Mouse (Mus musculus) limb, embryonic 10.5 days (tissue): ENCODE measurements at regions not wholly inside any gene's neighbourhood (a gene's known extent, or its start where the extent isn't known, plus 50 kb on each side); places are given as distances from the start of the nearest gene placed in this dataset.

Experiments used
- DNase-seq: peaks from one replicate; pipeline ENCODE4 v3.0.0-alpha.2; 2017; ENCODE audit warnings: low spot score
- H3K27ac ChIP-seq: fragments of 300-500 bp; sonication (generic); 2 replicates; pipeline ENCODE4 v1.5.1; 2016; ENCODE audit warnings: mild to moderate bottlenecking
- H3K27me3 ChIP-seq: fragments of 300-500 bp; sonication (generic); 2 replicates; pipeline ENCODE4 v1.6.1; 2016; ENCODE audit warnings: low read depth, mild to moderate bottlenecking; ENCODE audit not compliant: poor library complexity, severe bottlenecking
- H3K36me3 ChIP-seq: fragments of 300-500 bp; sonication (generic); 2 replicates; pipeline ENCODE4 v1.6.1; 2016; ENCODE audit warnings: mild to moderate bottlenecking, moderate library complexity
- H3K4me1 ChIP-seq: fragments of 300-500 bp; sonication (generic); 2 replicates; pipeline ENCODE4 v1.6.1; 2016
- H3K4me3 ChIP-seq: fragments of 300-500 bp; sonication (generic); 2 replicates; pipeline ENCODE4 v1.5.1; 2016; ENCODE audit warnings: mild to moderate bottlenecking, moderate library complexity
- H3K9me3 ChIP-seq: fragments of 300-500 bp; sonication (generic); replicated peaks from 2 replicates; pipeline ENCODE4 v1.6.1; 2016; ENCODE audit warnings: mild to moderate bottlenecking
- WGBS: fragments of 180-500 bp; shearing (Covaris S2); methylation state at CpG from one replicate; pipeline ENCODE4 v1.1.7; 2016; 5-methylcytosine and 5-hydroxymethylcytosine counted together

DNA sequence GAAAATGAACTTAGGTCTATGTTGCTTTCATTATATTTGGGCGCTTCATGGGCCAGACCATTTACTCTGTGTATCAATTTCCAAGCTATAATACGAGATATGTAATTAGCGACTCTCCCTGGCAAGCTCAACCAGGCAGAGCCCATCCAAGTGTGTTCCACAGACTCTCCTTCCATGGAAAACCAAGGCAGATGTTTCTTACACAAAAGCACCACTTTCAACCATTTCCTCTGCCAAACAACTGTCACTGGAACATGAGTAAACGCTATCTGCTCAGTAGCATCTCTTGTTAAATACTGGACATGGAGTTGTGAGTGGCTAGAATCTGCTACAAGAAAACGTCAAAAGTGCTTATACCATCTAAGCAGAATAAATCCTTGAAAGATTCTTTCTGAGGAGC, 115.1 kb upstream of the Nhs start:
- 84% methylated on average over 5 of the region's 5 CpGs for WGBS
- Histone ChIP-seq H3K4me1 (no peaks in the 10 kb centered on the region), H3K27ac (no peak overlapping the region), H3K27me3 (peaks cover 89% of the 10 kb centered on the region), H3K9me3 (no peaks in the 10 kb centered on the region), H3K4me3 (no peak overlapping the region), H3K36me3 (no peaks in the 10 kb centered on the region)
- DNase-seq, result no peak

DNA sequence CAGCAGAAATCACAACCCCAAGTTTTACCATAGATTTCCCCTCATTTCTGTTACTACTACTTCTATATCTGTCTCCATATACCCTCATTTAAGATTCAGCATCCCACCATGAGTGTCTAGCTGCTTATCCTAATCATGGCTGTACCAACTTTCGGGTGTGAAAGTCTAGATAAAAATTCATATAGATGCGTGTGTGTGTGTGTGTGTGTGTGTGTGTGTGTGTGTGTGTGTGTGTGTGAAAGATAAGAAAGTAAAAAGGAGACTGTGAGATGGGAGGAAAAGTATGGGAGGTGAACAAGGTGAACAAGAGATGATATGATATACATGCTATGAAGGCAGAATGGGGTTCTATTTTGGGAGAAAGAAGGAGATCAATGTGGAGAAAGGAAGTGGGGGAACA, 111.7 kb upstream of the Nhs start:
- Histone ChIP-seq H3K4me3 (no peak overlapping the region), H3K9me3 (no peaks in the 10 kb centered on the region), H3K27ac (no peak overlapping the region), H3K36me3 (no peaks in the 10 kb centered on the region), H3K27me3 (peaks cover 89% of the 10 kb centered on the region), H3K4me1 (no peaks in the 10 kb centered on the region)
- WGBS, result 84% methylated on average over 2 of the region's 2 CpGs
- DNase-seq, result no peak

DNA sequence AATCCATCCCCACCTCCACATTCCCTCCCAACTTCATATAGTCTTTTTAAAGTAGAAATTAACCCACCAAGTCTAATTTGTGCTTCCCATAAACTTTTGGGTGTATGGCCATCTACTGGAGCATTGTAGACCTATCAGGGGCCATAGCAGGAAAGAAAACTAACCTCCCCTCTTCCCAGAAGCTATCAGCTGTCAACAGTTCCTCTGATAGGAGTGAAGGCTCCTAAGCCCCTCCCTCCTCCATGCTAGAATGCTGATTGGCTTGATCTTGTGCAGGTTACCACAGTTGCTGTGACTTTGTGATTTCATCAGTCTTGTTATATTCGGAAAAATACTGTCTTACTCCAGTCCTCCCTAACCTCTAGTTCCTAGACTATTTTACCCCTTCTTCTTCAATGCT, 109.4 kb upstream of the Nhs start:
- Histone ChIP-seq H3K9me3 (no peaks in the 10 kb centered on the region), H3K27me3 (peaks cover 89% of the 10 kb centered on the region), H3K36me3 (no peaks in the 10 kb centered on the region), H3K4me1 (no peaks in the 10 kb centered on the region), H3K4me3 (no peak overlapping the region), H3K27ac (no peak overlapping the region)
- 84% methylated on average over 1 of the region's 1 CpGs for WGBS
- DNase-seq, result no peak

DNA sequence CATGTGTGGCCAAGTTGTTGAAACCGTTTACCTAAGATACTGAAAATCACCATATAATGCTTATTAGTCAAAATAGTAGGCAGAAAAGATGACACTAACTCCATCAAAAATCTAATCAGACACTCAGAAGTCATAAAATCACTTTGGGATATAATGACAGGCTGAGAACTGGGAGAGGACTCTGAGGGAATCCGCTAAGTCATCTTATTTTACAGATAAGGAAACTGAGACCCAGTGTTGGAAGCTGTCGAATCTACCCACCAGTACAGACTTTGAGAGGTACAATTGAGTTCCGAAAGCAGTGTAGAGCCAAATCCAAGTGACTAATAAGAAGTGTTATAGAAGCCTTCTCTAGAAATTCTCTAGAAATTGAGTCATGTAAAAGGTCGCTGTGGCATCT, 108.6 kb upstream of the Nhs start:
- Histone ChIP-seq H3K4me1 (no peaks in the 10 kb centered on the region), H3K27me3 (peaks cover 86% of the 10 kb centered on the region), H3K36me3 (no peaks in the 10 kb centered on the region), H3K27ac (no peak overlapping the region), H3K4me3 (no peak overlapping the region), H3K9me3 (no peaks in the 10 kb centered on the region)
- DNase-seq, result no peak
- 90% methylated on average over 5 of the region's 5 CpGs for WGBS

DNA sequence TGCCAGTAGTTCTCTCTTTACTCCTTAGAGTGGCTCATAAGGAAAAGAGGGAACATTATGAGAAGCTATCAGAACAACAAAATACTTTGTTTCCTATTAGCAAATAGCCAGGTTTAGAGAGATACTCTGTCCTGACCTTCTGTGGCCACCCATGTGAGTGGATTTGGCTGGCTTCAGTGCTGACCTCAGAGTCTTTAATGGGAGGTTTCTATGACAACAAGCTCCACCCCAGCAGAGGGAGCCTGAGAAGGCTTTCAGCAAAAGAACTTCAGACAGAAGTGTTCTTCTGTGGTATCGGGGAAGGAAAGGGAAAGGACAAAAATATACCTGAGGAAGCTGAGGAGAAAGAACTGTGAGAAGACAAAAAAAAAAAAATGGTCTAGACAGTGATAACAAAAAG, 108.1 kb upstream of the Nhs start:
- DNase-seq, result no peak
- Histone ChIP-seq H3K27me3 (peaks cover 85% of the 10 kb centered on the region), H3K27ac (no peak overlapping the region)

DNA sequence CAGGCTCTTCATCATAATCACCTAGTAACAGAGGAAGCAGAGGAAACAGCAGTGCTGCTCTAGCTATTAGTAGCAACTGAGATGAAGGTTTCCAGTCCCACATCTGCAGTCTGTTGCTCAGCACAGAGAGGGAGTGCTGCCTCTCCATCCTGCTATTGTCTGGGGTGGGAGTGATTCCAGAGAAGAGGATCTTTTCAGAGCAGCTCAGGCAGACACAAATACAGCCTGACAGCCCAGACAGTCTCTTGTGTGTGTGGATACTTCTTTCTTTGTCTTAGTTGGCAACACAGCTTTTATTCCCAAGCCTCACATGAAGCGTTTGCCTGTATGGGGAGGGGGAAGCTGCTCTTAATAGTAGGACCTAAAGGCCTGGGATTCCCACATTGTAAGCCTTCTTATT, 107.2 kb upstream of the Nhs start:
- no peaks in the 10 kb centered on the region for H3K36me3 ChIP-seq
- H3K27me3 ChIP-seq, result peaks cover 82% of the 10 kb centered on the region
- H3K27ac ChIP-seq, result no peak overlapping the region
- DNase-seq, result no peak
- no peaks in the 10 kb centered on the region for H3K4me1 ChIP-seq
- no peaks in the 10 kb centered on the region for H3K9me3 ChIP-seq
- WGBS, result 79% methylated on average over 1 of the region's 1 CpGs
- H3K4me3 ChIP-seq, result no peak overlapping the region

More for the DNA sequence above, 108.1 kb upstream of the Nhs start:
- H3K4me3 ChIP-seq, result no peak overlapping the region
- H3K36me3 ChIP-seq, result no peaks in the 10 kb centered on the region
- WGBS, result 47% methylated on average over 1 of the region's 1 CpGs
- H3K4me1 ChIP-seq, result no peaks in the 10 kb centered on the region
- no peaks in the 10 kb centered on the region for H3K9me3 ChIP-seq

DNA sequence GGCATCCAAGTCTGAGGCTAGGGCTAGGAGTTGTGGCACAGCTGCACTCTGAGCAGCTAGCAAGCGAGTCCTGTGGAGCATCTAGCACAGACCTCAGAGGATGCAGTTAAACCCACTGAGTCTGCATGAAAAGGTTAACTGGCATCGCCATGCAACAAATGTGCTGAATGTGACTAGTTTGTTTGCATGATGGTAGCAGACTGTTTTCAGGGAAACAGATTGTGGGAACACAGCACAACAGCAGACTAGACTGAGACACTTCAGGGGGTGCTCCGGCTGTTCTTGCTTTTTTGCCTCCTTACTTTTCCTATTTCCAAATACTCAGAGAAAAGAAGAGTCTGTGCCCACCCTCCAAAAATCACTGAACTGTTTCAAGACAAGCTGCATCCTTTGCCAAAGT, 97.9 kb upstream of the Nhs start:
- Histone ChIP-seq H3K4me3 (no peak overlapping the region), H3K36me3 (no peaks in the 10 kb centered on the region), H3K4me1 (no peaks in the 10 kb centered on the region), H3K9me3 (no peaks in the 10 kb centered on the region), H3K27ac (no peak overlapping the region), H3K27me3 (peaks cover 93% of the 10 kb centered on the region)
- 86% methylated on average over 3 of the region's 3 CpGs for WGBS
- DNase-seq, result no peak

DNA sequence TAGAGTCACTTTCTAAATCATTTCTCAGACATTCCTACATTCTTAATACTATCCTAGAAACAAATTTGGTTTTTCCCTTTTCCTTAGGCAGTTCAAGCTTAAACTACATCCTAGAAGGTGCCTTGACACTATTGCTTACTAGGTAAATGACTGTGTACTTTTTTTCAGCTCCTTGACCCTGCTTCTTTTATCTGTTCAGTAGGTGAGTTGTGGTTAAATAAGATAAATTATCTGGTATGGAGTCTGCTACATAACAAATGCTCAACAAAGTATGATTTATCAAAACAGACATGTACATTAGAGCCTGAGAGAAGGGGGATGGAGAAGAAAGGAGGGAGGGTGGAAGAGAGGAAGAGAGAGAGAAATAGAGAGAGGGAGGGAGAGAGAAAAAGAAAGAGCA, 96.3 kb upstream of the Nhs start:
- H3K36me3 ChIP-seq, result no peaks in the 10 kb centered on the region
- H3K27me3 ChIP-seq, result peaks cover 87% of the 10 kb centered on the region
- H3K4me1 ChIP-seq, result no peaks in the 10 kb centered on the region
- DNase-seq, result no peak
- H3K27ac ChIP-seq, result no peak overlapping the region
- no peak overlapping the region for H3K4me3 ChIP-seq
- H3K9me3 ChIP-seq, result no peaks in the 10 kb centered on the region

DNA sequence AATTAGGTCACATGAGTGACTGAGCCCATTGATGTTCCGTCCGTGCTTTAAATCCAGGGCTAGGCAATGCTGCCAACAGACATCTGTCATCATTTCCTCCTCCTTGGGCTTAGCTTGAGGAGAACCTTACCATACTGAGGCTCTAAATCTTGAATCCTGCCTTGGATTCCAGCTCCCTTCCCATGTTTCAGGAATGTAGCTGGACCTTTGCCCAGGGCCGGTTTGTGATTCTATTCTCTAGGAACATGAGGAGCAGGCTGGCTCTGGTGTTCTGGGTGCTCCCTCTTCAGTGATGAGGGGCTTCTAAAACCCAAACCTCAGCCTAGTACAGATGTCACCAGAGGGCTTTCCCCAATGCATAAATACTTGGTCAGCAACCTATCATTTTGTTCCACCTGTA, 81.8 kb upstream of the Nhs start:
- Histone ChIP-seq H3K27ac (no peak overlapping the region), H3K9me3 (no peaks in the 10 kb centered on the region), H3K27me3 (peaks cover 84% of the 10 kb centered on the region), H3K4me1 (no peaks in the 10 kb centered on the region), H3K36me3 (no peaks in the 10 kb centered on the region), H3K4me3 (no peak overlapping the region)
- 75% methylated on average over 3 of the region's 3 CpGs for whole genome bisulfite sequencing
- DNase-seq, result no peak

DNA sequence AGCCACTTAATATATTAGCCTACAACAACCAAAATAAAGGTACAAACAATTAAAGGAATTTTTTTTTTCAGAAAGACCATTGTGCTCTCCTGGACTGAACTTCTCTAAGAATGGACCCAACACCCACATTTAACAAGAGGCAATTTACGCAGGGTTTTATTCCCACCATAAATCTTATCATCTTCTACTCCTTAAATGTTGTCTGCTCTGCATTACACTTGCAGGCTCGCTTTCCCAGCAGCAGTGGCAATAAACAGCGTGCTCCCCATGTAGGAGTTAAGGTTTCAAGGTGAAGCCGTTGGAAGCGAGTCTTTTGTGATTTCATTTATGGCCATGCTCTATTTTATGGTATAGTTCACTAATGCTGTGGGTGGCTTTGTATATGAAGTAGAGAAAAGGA, 76.0 kb upstream of the Nhs start:
- H3K4me1 ChIP-seq, result peaks cover 5% of the 10 kb centered on the region; the same call in 1 of the 2 replicates
- H3K9me3 ChIP-seq, result no peaks in the 10 kb centered on the region
- H3K4me3 ChIP-seq, result no peak overlapping the region
- 53% methylated on average over 5 of the region's 5 CpGs for WGBS
- peaks cover 85% of the 10 kb centered on the region for H3K27me3 ChIP-seq
- DNase-seq, result no peak
- H3K36me3 ChIP-seq, result no peaks in the 10 kb centered on the region
- no peak overlapping the region for H3K27ac ChIP-seq

DNA sequence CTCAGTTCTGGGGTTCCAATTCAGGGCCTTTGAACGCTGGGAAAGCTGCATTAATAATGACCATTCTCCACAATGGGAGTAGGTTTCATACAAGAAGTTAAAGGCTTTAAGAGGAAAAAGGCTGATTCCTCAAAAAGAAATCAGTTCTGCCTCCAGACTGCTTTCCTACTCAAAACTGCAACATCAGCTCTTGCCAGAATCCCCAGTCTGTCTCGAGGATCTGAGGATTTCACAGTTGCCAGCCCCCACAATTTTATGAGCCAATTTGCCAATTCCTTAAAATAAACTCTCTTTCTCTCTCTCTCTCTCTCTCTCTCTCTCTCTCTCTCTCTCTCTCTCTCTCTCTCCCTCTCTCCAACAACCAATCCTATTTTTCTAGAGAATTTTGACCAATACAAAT, 51.3 kb upstream of the Nhs start:
- no peak for DNase-seq
- Histone ChIP-seq H3K4me3 (no peak overlapping the region), H3K27ac (no peak overlapping the region), H3K9me3 (no peaks in the 10 kb centered on the region), H3K36me3 (no peaks in the 10 kb centered on the region), H3K27me3 (peaks cover 68% of the 10 kb centered on the region), H3K4me1 (0 out of 2 replicates have a peak, but pooled peaks cover 3% of the 10 kb centered on the region)
- 52% methylated on average over 2 of the region's 2 CpGs for WGBS
